Mouse (Mus musculus): ENCODE results near the gene Fga. TPM values are rescaled to one million over a fixed set of nuclear protein-coding genes. Genes with fewer than 3 reads are reported as not detected.

Fga gene
- 15.0 and 40.6 TPM in 2 replicates for polyA plus RNA-seq (2015; fragmentation: Nextera tagmentation; extraction: Ambion mirVana)

- H3K9ac ChIP-seq = no peak within 1 kb of the TSS
- no peak within 1 kb of the TSS for H3K4me3 ChIP-seq (replicated peaks)
- no peaks in the 10 kb centered on the region for H3K4me1 ChIP-seq
- no peak within 1 kb of the TSS for H3K27ac ChIP-seq
- H3K36me3 ChIP-seq = no peaks in the 10 kb centered on the region
- H3K4me2 ChIP-seq = no peak within 1 kb of the TSS
- WGBS = 66% methylated on average over 9 of the region's 9 CpGs
- ATAC-seq (ENCODE audit: insufficient read depth, low FRiP score, low read depth) = no peak
- no peaks in the 10 kb centered on the region for H3K9me3 ChIP-seq
- H3K27me3 ChIP-seq (replicated peaks) = no peaks in the 10 kb centered on the region
Measured at GRCm38 (mm10) chr3:83025475-83026301, at the start of gene Fga. Gene Fga, plus strand, starts transcription at chr3:83026076.

DNA sequence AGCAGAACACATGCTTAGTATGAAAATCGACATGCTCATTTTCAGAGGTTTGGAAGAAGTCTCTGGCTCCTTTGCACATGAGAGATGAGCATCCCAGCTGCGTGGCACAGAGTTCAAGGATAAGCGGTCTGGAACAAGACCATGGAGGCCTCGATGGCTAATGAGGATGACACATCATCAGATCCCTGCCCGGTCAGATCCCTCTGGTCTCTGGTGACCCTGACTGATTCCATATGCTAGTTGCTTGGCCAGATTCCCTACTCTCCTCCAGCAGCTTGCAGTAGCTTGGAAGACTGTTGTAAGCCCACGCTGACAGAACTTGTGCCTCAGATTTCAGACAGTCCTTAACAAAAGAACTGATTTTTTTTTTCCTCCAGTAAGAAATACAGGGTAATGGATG lies 45.1 kb upstream of the Fga start:
- H3K27me3 ChIP-seq (replicated peaks) = no peaks in the 10 kb centered on the region
- H3K36me3 ChIP-seq = no peaks in the 10 kb centered on the region
- no peak overlapping the region for H3K4me2 ChIP-seq
- ATAC-seq (ENCODE audit: insufficient read depth, low FRiP score, low read depth) = peak; percentile 60; the same call in 1 of the 2 replicates
- no peaks in the 10 kb centered on the region for H3K4me1 ChIP-seq
- H3K9me3 ChIP-seq = no peaks in the 10 kb centered on the region
- H3K9ac ChIP-seq = no peak overlapping the region
- H3K27ac ChIP-seq = no peak overlapping the region
- no peak overlapping the region for H3K4me3 ChIP-seq (replicated peaks)
- 51% methylated on average over 6 of the region's 6 CpGs for WGBS

DNA sequence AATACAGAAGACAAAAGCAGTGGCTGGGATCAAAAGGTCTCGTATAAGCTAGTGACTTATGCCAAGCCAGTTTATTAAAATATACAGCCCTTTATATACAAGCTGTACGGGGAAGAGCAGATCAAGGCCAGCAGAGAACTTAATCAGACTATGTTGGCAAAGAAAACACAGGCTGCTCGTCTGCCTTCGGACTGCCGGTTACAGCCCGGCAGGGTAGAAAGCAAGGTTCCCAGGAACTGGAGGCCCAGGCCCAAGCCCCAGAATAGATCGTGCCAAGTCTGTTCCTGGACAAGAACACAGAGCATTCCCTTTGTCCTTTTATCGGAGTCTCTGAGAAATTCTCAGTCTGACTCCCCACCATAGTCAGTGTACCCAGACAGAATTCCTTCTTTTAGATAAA lies 44.0 kb upstream of the Fga start:
- H3K4me1 ChIP-seq = no peaks in the 10 kb centered on the region
- H3K9ac ChIP-seq = no peak overlapping the region
- no peaks in the 10 kb centered on the region for H3K9me3 ChIP-seq
- WGBS = 55% methylated on average over 8 of the region's 8 CpGs
- H3K4me2 ChIP-seq = no peak overlapping the region
- ATAC-seq (ENCODE audit: insufficient read depth, low FRiP score, low read depth) = no peak
- no peak overlapping the region for H3K4me3 ChIP-seq (replicated peaks)
- H3K36me3 ChIP-seq = no peaks in the 10 kb centered on the region
- no peaks in the 10 kb centered on the region for H3K27me3 ChIP-seq (replicated peaks)
- H3K27ac ChIP-seq = no peak overlapping the region

- Histone ChIP-seq H3K4me2 (no peak overlapping the region), H3K27ac (no peak overlapping the region), H3K4me3 (replicated peaks) (no peak overlapping the region), H3K36me3 (no peaks in the 10 kb centered on the region), H3K27me3 (replicated peaks) (no peaks in the 10 kb centered on the region), H3K4me1 (no peaks in the 10 kb centered on the region), H3K9me3 (no peaks in the 10 kb centered on the region), H3K9ac (no peak overlapping the region)
- 85% methylated on average over 2 of the region's 2 CpGs for WGBS
- ATAC-seq (ENCODE audit: insufficient read depth, low FRiP score, low read depth) = no peak
Measured at GRCm38 (mm10) chr3:82984840-82985239, 41.0 kb upstream of the Fga start.

DNA sequence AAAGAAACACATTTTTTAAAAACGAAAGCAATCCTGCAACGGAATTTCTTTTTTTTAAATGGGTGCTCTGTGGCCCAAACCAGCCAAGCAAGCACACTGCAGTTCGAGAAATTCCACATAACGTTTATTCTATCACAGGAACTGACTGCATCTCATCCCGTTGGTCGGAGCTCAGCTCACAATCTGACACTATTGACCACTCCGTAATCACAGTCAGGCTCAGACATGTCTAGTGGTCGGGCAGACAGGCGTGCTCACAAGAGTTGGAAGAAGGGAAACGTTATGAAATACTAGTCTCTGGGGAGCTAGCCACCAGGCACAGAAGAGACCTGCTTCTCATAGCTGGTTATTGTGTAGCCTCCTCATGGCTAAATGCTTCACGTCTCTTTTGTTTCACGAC lies 33.9 kb upstream of the Fga start:
- Histone ChIP-seq H3K9me3 (no peaks in the 10 kb centered on the region), H3K27me3 (replicated peaks) (no peaks in the 10 kb centered on the region), H3K4me1 (peaks cover 5% of the 10 kb centered on the region; the same call in 1 of the 2 replicates), H3K9ac (no peak overlapping the region), H3K4me3 (replicated peaks) (no peak overlapping the region), H3K4me2 (no peak overlapping the region), H3K27ac (no peak overlapping the region), H3K36me3 (no peaks in the 10 kb centered on the region)
- WGBS = 69% methylated on average over 12 of the region's 12 CpGs
- ATAC-seq (ENCODE audit: insufficient read depth, low FRiP score, low read depth) = no peak

DNA sequence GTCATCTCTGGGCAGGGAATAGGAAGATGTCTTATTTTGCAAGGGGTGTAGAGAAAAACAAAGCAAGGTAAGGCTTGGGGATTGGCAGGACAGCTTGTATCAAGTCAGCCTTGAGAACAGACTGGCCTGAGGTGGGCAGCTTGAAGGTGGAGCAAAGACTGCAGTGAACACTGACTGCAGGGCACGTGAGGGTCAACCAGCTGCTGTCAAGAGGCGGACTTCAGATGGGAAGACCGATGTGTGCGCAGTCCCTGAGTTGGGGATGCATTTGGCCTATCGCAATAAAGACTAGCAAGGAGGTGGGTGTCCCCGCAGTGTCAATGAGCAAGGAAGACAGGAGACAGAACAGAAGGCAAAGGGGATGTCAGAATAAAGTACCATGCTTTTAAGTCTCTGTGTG lies 32.9 kb upstream of the Fga start:
- Histone ChIP-seq H3K9ac (no peak overlapping the region), H3K4me2 (no peak overlapping the region), H3K4me1 (peaks cover 5% of the 10 kb centered on the region; the same call in 1 of the 2 replicates), H3K9me3 (no peaks in the 10 kb centered on the region), H3K27me3 (replicated peaks) (no peaks in the 10 kb centered on the region), H3K27ac (no peak overlapping the region), H3K36me3 (no peaks in the 10 kb centered on the region), H3K4me3 (replicated peaks) (no peak overlapping the region)
- no peak for ATAC-seq (ENCODE audit: insufficient read depth, low FRiP score, low read depth)
- 78% methylated on average over 6 of the region's 6 CpGs for WGBS

- H3K36me3 ChIP-seq = no peaks in the 10 kb centered on the region
- H3K9ac ChIP-seq = no peak overlapping the region
- peak overlapping the region; percentile 53 for H3K4me2 ChIP-seq
- no peaks in the 10 kb centered on the region for H3K9me3 ChIP-seq
- peak overlapping the region; percentile 21; the same call in 1 of the 2 replicates for H3K4me3 ChIP-seq (replicated peaks)
- WGBS = 4% methylated on average over 24 of the region's 24 CpGs
- no peak overlapping the region for H3K27ac ChIP-seq
- H3K27me3 ChIP-seq (replicated peaks) = no peaks in the 10 kb centered on the region
- ATAC-seq (ENCODE audit: insufficient read depth, low FRiP score, low read depth) = peak; percentile 63
- H3K4me1 ChIP-seq = peaks cover 5% of the 10 kb centered on the region; the same call in 1 of the 2 replicates
Measured at GRCm38 (mm10) chr3:82995368-82995767, 30.5 kb upstream of the Fga start.

GRCm38 (mm10) chr3:82996656-82997055 lies 29.2 kb upstream of the Fga start:
- no peak overlapping the region for H3K4me2 ChIP-seq
- 75% methylated on average over 3 of the region's 3 CpGs for WGBS
- H3K27me3 ChIP-seq (replicated peaks) = no peaks in the 10 kb centered on the region
- ATAC-seq (ENCODE audit: insufficient read depth, low FRiP score, low read depth) = no peak
- no peaks in the 10 kb centered on the region for H3K9me3 ChIP-seq
- no peak overlapping the region for H3K9ac ChIP-seq
- peaks cover 5% of the 10 kb centered on the region; the same call in 1 of the 2 replicates for H3K4me1 ChIP-seq
- H3K27ac ChIP-seq = no peak overlapping the region
- no peaks in the 10 kb centered on the region for H3K36me3 ChIP-seq
- no peak overlapping the region for H3K4me3 ChIP-seq (replicated peaks)

GRCm38 (mm10) chr3:82998772-82999463 lies 27.0 kb upstream of the Fga start:
- H3K36me3 ChIP-seq = no peaks in the 10 kb centered on the region
- no peak overlapping the region for H3K4me3 ChIP-seq (replicated peaks)
- peaks cover 5% of the 10 kb centered on the region; the same call in 1 of the 2 replicates for H3K4me1 ChIP-seq
- H3K27me3 ChIP-seq (replicated peaks) = no peaks in the 10 kb centered on the region
- peak; percentile 65; the same call in 1 of the 2 replicates for ATAC-seq (ENCODE audit: insufficient read depth, low FRiP score, low read depth)
- no peak overlapping the region for H3K9ac ChIP-seq
- H3K4me2 ChIP-seq = no peak overlapping the region
- WGBS = 30% methylated on average over 8 of the region's 8 CpGs
- H3K27ac ChIP-seq = no peak overlapping the region
- H3K9me3 ChIP-seq = no peaks in the 10 kb centered on the region

DNA sequence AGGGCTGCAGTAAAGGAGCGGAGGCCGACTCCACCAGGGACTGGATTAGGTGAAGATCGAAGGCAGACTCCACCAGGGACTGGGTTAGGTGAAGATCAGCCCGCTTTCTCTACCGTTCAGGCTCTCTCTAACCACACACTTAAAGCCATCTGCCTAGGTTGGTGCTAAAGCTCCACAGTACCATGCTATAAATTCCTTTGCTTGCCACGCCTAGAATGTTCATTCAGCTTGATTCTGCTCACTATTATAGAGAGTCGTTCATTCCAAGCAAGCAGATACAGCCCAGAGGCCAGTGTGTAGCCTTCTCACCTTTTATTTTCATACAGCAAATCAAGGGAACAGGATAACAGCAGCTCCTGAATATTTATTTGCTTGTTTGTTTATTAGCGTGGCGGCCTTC lies 25.9 kb upstream of the Fga start:
- Histone ChIP-seq H3K27me3 (replicated peaks) (no peaks in the 10 kb centered on the region), H3K9me3 (no peaks in the 10 kb centered on the region), H3K4me3 (replicated peaks) (no peak overlapping the region), H3K36me3 (no peaks in the 10 kb centered on the region), H3K4me2 (no peak overlapping the region), H3K4me1 (peaks cover 4% of the 10 kb centered on the region; the same call in 1 of the 2 replicates), H3K27ac (no peak overlapping the region), H3K9ac (no peak overlapping the region)
- ATAC-seq (ENCODE audit: insufficient read depth, low FRiP score, low read depth) = no peak
- 81% methylated on average over 9 of the region's 9 CpGs for WGBS

DNA sequence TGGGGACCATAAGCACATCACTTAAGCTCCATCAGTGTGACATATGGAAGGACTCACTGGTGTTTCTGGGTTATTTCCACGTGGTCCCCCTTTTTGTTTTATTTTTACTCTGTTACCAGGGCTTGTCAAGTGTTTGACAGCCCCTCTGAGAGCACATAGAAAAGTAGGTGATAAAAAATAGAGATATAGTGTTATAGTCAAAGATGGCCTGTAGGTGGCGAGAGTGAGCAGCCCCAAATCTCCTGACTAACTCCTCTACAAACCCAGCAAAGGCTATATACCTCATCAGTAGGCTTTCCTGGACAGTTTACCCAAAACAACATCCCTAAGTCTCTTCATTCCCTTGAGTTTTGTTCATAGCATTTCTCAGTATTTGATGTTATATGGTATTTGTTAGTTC lies 23.7 kb upstream of the Fga start:
- ATAC-seq (ENCODE audit: insufficient read depth, low FRiP score, low read depth) = no peak
- Histone ChIP-seq H3K4me2 (no peak overlapping the region), H3K4me1 (no peaks in the 10 kb centered on the region), H3K9ac (no peak overlapping the region), H3K36me3 (no peaks in the 10 kb centered on the region), H3K9me3 (no peaks in the 10 kb centered on the region), H3K27ac (no peak overlapping the region), H3K27me3 (replicated peaks) (no peaks in the 10 kb centered on the region), H3K4me3 (replicated peaks) (no peak overlapping the region)
- WGBS = 4% methylated on average over 2 of the region's 2 CpGs

DNA sequence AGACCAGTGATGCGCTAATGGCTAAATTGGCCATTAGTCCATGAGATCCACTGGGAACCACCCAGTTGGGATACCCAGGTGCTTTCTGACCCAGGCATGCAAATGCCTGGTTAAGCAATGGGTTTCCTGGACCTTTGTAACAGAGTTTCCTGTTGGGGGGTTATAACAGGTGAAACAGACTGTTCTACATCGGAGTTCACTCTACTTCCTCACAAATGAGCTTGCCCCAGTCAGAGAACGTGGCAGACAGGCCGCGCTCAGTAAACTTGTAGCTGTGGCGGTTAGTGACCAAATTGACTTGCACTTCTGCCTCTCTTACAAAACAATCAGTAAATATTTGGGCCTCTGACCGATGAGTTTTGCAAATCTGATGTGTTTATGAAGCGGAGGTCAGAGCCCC lies 22.8 kb upstream of the Fga start:
- Histone ChIP-seq H3K36me3 (no peaks in the 10 kb centered on the region), H3K9ac (no peak overlapping the region), H3K9me3 (no peaks in the 10 kb centered on the region), H3K4me2 (no peak overlapping the region), H3K4me3 (replicated peaks) (no peak overlapping the region), H3K4me1 (no peaks in the 10 kb centered on the region), H3K27ac (no peak overlapping the region), H3K27me3 (replicated peaks) (no peaks in the 10 kb centered on the region)
- 81% methylated on average over 8 of the region's 8 CpGs for WGBS
- no peak for ATAC-seq (ENCODE audit: insufficient read depth, low FRiP score, low read depth)
